Mouse (Mus musculus): ENCODE measurements at regions not wholly inside any gene's neighbourhood (a gene's known extent, or its start where the extent isn't known, plus 50 kb on each side); places are given as distances from the start of the nearest gene placed in this dataset.

- H3K27me3 ChIP-seq (ENCODE audit: control insufficient read depth, insufficient read depth, low read length): no peaks in the 10 kb centered on the region
- WGBS: 43% methylated on average over 4 of the region's 4 CpGs
Observed at GRCm38 (mm10) chr11:17324651-17325050, 67.3 kb downstream of the C1d start.

GRCm38 (mm10) chr11:17325731-17326646, 68.6 kb downstream of the C1d start:
- Histone ChIP-seq H3K27ac (ENCODE audit: low read length) (no peak overlapping the region), H3K36me3 (ENCODE audit: control insufficient read depth, insufficient read depth, low read length) (no peaks in the 10 kb centered on the region), H3K4me2 (ENCODE audit: low read depth, low read length) (no peak overlapping the region), H3K9ac (ENCODE audit: low read length) (no peak overlapping the region), H3K27me3 (ENCODE audit: control insufficient read depth, insufficient read depth, low read length) (no peaks in the 10 kb centered on the region), H3K9me3 (replicated peaks; ENCODE audit: control insufficient read depth, low read length) (no peaks in the 10 kb centered on the region), H3K4me3 (replicated peaks; ENCODE audit: low read length) (no peak overlapping the region), H3K4me1 (ENCODE audit: control insufficient read depth, insufficient read depth, low read length) (no peaks in the 10 kb centered on the region)
- ATAC-seq (ENCODE audit: insufficient read depth, low FRiP score): no peak
- 73% methylated on average over 10 of the region's 10 CpGs for WGBS

More at GRCm38 (mm10) chr11:17324651-17325050, 67.3 kb downstream of the C1d start:
- ATAC-seq (ENCODE audit: insufficient read depth, low FRiP score): no peak
- H3K4me3 ChIP-seq (replicated peaks; ENCODE audit: low read length): no peak overlapping the region
- no peak overlapping the region for H3K27ac ChIP-seq (ENCODE audit: low read length)
- no peaks in the 10 kb centered on the region for H3K4me1 ChIP-seq (ENCODE audit: control insufficient read depth, insufficient read depth, low read length)
- no peak overlapping the region for H3K9ac ChIP-seq (ENCODE audit: low read length)
- no peaks in the 10 kb centered on the region for H3K9me3 ChIP-seq (replicated peaks; ENCODE audit: control insufficient read depth, low read length)
- H3K36me3 ChIP-seq (ENCODE audit: control insufficient read depth, insufficient read depth, low read length): no peaks in the 10 kb centered on the region
- H3K4me2 ChIP-seq (ENCODE audit: low read depth, low read length): no peak overlapping the region

- WGBS: 65% methylated on average over 4 of the region's 4 CpGs
- Histone ChIP-seq H3K4me3 (replicated peaks; ENCODE audit: low read length) (no peak overlapping the region), H3K4me2 (ENCODE audit: low read depth, low read length) (no peak overlapping the region), H3K27me3 (ENCODE audit: control insufficient read depth, insufficient read depth, low read length) (no peaks in the 10 kb centered on the region), H3K4me1 (ENCODE audit: control insufficient read depth, insufficient read depth, low read length) (no peaks in the 10 kb centered on the region), H3K9ac (ENCODE audit: low read length) (no peak overlapping the region), H3K36me3 (ENCODE audit: control insufficient read depth, insufficient read depth, low read length) (no peaks in the 10 kb centered on the region), H3K9me3 (replicated peaks; ENCODE audit: control insufficient read depth, low read length) (no peaks in the 10 kb centered on the region), H3K27ac (ENCODE audit: low read length) (no peak overlapping the region)
- no peak for ATAC-seq (ENCODE audit: insufficient read depth, low FRiP score)
Observed at GRCm38 (mm10) chr11:17326695-17327094, 69.3 kb downstream of the C1d start.

GRCm38 (mm10) chr11:17351476-17351875, 94.1 kb downstream of the C1d start:
- 86% methylated on average over 1 of the region's 1 CpGs for WGBS
- Histone ChIP-seq H3K9ac (ENCODE audit: low read length) (no peak overlapping the region), H3K9me3 (replicated peaks; ENCODE audit: control insufficient read depth, low read length) (no peaks in the 10 kb centered on the region), H3K27me3 (ENCODE audit: control insufficient read depth, insufficient read depth, low read length) (no peaks in the 10 kb centered on the region), H3K4me3 (replicated peaks; ENCODE audit: low read length) (no peak overlapping the region), H3K4me2 (ENCODE audit: low read depth, low read length) (no peak overlapping the region), H3K4me1 (ENCODE audit: control insufficient read depth, insufficient read depth, low read length) (no peaks in the 10 kb centered on the region), H3K36me3 (ENCODE audit: control insufficient read depth, insufficient read depth, low read length) (no peaks in the 10 kb centered on the region), H3K27ac (ENCODE audit: low read length) (no peak overlapping the region)
- no peak for ATAC-seq (ENCODE audit: insufficient read depth, low FRiP score)

DNA sequence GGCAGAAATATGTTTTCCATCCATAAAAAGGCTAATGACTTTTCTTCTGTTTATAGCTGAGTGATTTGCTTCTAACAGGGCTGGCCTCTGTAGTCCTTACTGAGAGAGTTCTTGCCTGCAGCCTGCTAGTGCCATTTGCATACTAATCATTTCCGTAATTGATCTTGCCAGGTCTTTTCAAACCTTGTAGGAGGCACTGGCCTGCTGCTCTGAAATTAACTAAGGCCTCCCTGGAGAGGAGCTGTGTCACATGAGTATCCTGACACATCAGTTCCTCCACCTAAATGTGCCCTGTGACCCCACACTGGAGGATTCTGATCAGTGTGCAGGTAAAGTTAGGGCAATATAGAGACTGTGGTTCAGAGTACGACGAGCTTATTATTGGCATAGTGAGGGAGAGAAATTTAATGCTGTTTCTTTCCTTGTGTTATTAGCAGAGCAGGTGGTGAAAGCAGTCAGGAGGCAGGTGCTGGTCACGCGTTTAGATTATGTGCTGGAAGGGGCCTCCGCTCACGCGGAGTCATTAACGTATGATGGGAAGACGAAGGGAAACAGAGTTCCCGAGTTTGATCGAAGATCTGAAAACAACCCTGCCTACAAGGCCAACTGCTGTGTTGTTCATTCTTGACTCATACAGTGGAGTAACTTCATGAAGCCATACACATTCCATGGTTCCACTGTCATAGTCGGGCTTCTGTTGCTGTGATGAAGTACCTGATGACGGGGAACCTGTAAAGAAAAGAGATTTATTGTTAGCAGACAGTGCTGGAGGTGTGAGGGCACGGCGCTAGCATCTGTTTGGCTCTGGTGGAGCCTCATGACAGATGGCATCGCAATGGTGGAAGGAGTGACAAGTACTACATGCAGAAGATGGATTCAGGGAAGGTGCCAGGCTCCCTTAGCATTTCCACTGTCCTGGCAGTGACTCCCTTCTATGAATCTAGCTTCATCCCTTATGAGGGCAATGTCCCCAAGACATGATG, 95.1 kb downstream of the C1d start:
- Histone ChIP-seq H3K4me1 (ENCODE audit: control insufficient read depth, insufficient read depth, low read length) (no peaks in the 10 kb centered on the region), H3K9ac (ENCODE audit: low read length) (no peak overlapping the region), H3K36me3 (ENCODE audit: control insufficient read depth, insufficient read depth, low read length) (no peaks in the 10 kb centered on the region), H3K9me3 (replicated peaks; ENCODE audit: control insufficient read depth, low read length) (no peaks in the 10 kb centered on the region), H3K4me2 (ENCODE audit: low read depth, low read length) (no peak overlapping the region), H3K27me3 (ENCODE audit: control insufficient read depth, insufficient read depth, low read length) (no peaks in the 10 kb centered on the region), H3K27ac (ENCODE audit: low read length) (no peak overlapping the region), H3K4me3 (replicated peaks; ENCODE audit: low read length) (no peak overlapping the region)
- no peak for ATAC-seq (ENCODE audit: insufficient read depth, low FRiP score)
- WGBS: 67% methylated on average over 17 of the region's 17 CpGs

DNA sequence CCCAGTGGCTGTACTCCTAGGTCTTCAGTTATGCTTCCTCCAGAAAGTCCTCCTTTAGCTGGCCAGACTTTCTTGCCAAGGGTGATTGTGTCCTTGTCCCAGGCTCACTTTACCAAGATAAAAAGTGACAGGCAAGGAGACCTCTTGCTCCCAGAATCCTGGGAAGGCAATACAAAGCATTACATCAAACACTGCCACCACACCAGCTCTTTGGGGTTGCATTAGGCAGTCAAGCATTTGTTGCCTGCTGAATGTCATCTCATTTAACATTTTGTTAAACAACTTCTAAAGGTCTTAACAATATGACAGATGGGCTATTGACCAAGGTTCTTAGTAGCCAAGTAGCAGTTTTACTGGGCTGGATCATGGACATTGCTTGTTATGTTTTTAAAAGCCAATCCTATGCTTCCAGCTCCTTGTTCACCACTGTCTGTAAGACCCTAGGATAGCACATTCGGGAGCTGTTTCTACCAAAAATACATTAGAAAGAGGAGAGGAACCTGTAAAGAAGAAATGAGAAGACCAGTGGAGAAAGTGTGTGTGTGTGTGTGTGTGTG, 102.4 kb downstream of the C1d start:
- no peak overlapping the region for H3K4me3 ChIP-seq (replicated peaks; ENCODE audit: low read length)
- no peaks in the 10 kb centered on the region for H3K27me3 ChIP-seq (ENCODE audit: control insufficient read depth, insufficient read depth, low read length)
- H3K4me1 ChIP-seq (ENCODE audit: control insufficient read depth, insufficient read depth, low read length): no peaks in the 10 kb centered on the region
- H3K9ac ChIP-seq (ENCODE audit: low read length): no peak overlapping the region
- no peak overlapping the region for H3K27ac ChIP-seq (ENCODE audit: low read length)
- H3K4me2 ChIP-seq (ENCODE audit: low read depth, low read length): no peak overlapping the region
- no peaks in the 10 kb centered on the region for H3K9me3 ChIP-seq (replicated peaks; ENCODE audit: control insufficient read depth, low read length)
- ATAC-seq (ENCODE audit: insufficient read depth, low FRiP score): no peak
- 83% methylated on average over 1 of the region's 1 CpGs for WGBS
- no peaks in the 10 kb centered on the region for H3K36me3 ChIP-seq (ENCODE audit: control insufficient read depth, insufficient read depth, low read length)

GRCm38 (mm10) chr11:17377859-17378258, 120.5 kb downstream of the C1d start:
- no peaks in the 10 kb centered on the region for H3K27me3 ChIP-seq (ENCODE audit: control insufficient read depth, insufficient read depth, low read length)
- H3K4me1 ChIP-seq (ENCODE audit: control insufficient read depth, insufficient read depth, low read length): no peaks in the 10 kb centered on the region
- ATAC-seq (ENCODE audit: insufficient read depth, low FRiP score): no peak
- H3K4me2 ChIP-seq (ENCODE audit: low read depth, low read length): no peak overlapping the region
- no peaks in the 10 kb centered on the region for H3K9me3 ChIP-seq (replicated peaks; ENCODE audit: control insufficient read depth, low read length)
- H3K9ac ChIP-seq (ENCODE audit: low read length): no peak overlapping the region
- WGBS: 66% methylated on average over 3 of the region's 3 CpGs
- H3K4me3 ChIP-seq (replicated peaks; ENCODE audit: low read length): no peak overlapping the region
- H3K36me3 ChIP-seq (ENCODE audit: control insufficient read depth, insufficient read depth, low read length): no peaks in the 10 kb centered on the region
- H3K27ac ChIP-seq (ENCODE audit: low read length): no peak overlapping the region

DNA sequence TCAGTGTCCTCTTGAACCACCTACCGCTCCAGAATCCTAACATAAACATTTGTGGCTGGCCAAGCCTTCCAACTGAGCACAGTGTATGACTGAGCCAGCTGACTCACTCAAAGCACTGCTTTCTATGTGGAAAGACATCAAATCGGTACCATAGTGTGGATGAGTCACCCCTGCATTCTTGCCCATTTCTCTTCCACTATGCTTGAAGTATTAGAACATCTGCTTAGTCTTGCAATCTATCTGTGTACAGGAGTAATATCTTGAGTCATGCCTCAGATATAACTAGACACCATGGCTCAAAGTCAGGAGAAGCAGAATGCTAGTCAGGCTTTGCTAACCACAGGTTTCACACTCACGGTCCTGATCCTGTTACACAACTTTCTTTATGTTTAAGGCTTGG, 129.4 kb downstream of the C1d start:
- no peak overlapping the region for H3K27ac ChIP-seq (ENCODE audit: low read length)
- H3K9ac ChIP-seq (ENCODE audit: low read length): no peak overlapping the region
- no peak for ATAC-seq (ENCODE audit: insufficient read depth, low FRiP score)
- H3K9me3 ChIP-seq (replicated peaks; ENCODE audit: control insufficient read depth, low read length): no peaks in the 10 kb centered on the region
- H3K4me3 ChIP-seq (replicated peaks; ENCODE audit: low read length): no peak overlapping the region
- WGBS: 57% methylated on average over 3 of the region's 3 CpGs
- H3K4me2 ChIP-seq (ENCODE audit: low read depth, low read length): no peak overlapping the region
- H3K4me1 ChIP-seq (ENCODE audit: control insufficient read depth, insufficient read depth, low read length): 0 out of 2 replicates have a peak, but pooled peaks cover 3% of the 10 kb centered on the region
- H3K27me3 ChIP-seq (ENCODE audit: control insufficient read depth, insufficient read depth, low read length): no peaks in the 10 kb centered on the region
- no peaks in the 10 kb centered on the region for H3K36me3 ChIP-seq (ENCODE audit: control insufficient read depth, insufficient read depth, low read length)
